Mouse (Mus musculus) right cerebral cortex, adult 18-20 months (tissue): Measurements from ENCODE around the gene Ltbr.
"Not testable (repeated sequence)": the region's sequence is repeated elsewhere in the genome, so short reads cannot be mapped to it uniquely, and the experiment has no call there.

Experiments
- DNase-seq: peaks from one replicate; pipeline ENCODE4 v3.0.0; 2022; ENCODE audit warnings: mixed read lengths

The Ltbr gene

DNA sequence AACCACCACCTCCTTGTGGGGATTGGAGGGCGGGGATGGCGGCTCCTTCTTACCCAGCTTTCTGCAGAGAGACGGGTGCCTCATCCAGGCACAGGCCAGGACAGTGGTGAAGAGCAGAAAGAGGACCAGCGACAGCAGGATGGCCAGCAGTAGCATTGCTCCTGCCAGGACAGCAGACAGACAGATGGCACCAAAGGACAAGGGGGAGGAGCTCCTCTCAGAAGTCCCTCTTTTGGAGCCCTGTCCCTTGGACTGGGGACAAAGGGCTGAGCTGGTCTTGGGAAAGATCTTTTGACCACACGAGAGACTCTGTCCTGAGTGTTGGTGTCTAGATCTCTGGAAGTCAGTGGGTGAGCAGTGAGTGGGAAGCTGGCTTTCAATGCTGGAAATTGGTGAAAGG is 4.3 kb downstream of the Ltbr start:
- no peak for DNase-seq

- DNase-seq = no peak
These were observed 4.8 kb downstream of the Ltbr start for GRCm38 (mm10) chr6:125308921-125309320.

DNA sequence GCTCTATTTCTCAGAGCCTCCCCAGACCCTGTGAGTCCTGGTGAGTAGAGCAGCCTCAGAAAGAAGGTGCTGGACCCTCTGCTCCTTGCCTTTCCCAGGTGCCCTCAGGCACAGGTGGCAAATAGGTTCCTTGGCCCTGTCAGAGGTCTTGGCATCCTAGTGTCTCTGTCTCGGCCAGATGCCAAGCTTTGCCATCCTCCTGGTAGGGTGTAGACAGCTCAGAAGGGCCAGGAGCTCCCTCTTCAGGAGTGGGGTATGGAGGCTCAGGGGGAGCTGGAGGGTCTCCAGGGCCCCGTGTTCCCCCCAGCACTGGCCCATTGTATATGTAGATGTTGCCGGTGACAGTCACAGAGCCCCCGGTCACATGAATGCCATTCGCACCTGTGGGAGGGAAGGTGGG is 6.6 kb downstream of the Ltbr start:
- no peak for DNase-seq

DNA sequence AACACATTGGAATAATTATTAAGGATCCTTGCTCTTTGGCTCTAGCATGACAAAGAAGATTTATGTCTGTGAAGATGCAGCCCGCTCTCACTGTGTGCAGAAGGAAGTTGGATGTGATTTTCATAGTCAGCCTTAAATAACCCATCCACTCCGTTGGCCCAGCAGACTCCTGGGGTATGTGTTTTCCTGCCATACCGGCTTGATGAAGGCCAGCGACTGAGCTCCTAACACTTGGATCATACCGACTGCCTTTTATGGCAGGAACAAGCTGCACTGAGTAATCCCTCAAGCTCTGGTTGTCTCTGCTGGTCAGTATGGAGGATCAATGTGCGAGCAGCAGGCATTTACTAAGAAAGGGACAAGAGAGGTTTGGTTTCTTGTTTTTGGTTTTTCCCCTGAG is 8.2 kb downstream of the Ltbr start:
- no peak for DNase-seq

DNA sequence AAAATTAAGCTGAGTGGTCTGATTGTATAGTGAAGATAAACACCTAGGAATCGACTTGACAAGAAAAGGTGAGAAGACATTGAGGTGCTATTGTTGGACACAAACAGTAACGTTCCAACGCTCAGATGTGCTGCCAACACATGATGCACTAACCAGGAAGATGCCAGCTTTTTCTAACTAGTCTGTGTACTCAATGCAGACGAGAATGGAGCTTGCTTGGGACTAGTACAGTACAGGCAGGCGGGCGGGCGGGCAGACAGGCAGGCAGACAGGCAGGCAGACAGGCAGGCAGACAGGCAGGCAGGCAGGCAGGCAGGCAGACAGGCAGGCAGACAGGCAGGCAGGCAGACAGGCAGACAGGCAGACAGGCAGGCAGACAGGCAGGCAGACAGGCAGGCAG is 9.3 kb downstream of the Ltbr start:
- DNase-seq = not testable (repeated sequence)

DNA sequence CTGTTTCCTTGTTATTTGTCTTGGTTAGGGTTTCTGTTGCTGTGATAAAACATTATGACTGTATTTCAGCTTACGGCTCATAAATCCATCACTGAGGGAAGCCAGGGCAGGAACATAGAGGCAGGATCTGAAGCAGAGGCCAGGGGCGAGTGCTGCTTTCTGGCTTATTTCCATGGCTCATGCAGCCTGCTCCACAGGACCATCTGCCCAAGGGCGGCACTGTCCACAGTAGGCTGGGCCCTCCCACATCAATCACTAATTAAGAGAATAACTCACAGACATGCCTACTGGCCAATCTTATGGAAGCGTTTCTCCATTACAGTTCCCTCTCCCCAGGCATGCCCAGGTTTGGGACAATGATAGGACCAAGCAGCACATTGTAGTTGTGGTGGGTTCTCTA is 10.4 kb downstream of the Ltbr start:
- DNase-seq = no peak

DNA sequence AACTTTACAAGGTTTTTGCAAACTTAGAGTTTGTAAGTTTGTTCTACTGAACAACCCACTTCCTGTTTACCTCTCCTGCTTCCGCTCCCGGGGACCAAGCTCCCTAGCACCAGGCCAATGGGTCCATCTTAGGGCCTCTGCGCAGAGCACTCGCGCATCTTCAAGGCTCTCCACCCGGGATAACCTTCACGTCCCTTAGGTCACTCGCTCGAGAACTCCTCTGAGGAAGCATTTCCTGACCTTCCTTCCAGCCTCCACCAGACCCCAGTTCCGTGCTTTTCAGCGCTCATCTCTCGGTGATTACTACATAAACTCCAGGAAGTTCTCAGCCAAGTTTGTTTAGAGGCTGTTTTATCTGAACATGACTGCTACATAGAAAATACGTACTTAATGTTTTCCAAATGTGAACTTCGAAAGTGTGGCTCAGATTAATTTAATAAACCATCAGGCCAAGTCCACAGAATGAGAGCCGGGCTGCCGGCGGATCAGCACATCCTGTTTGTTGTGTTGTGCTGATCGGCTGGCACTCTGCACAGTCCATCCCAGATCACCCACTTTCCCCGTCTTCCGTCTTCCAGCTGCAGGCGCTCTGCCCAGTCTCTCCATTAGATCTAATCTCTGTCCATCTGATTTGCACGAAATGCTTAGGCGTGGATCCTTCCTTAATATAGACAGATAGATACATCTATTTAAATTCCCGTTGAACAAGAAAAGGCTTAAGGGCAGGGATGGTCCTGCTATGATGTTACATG is 11.3 kb downstream of the Ltbr start:
- no peak for DNase-seq

- DNase-seq = no peak
These were observed 12.7 kb downstream of the Ltbr start for GRCm38 (mm10) chr6:125300982-125301381.

DNA sequence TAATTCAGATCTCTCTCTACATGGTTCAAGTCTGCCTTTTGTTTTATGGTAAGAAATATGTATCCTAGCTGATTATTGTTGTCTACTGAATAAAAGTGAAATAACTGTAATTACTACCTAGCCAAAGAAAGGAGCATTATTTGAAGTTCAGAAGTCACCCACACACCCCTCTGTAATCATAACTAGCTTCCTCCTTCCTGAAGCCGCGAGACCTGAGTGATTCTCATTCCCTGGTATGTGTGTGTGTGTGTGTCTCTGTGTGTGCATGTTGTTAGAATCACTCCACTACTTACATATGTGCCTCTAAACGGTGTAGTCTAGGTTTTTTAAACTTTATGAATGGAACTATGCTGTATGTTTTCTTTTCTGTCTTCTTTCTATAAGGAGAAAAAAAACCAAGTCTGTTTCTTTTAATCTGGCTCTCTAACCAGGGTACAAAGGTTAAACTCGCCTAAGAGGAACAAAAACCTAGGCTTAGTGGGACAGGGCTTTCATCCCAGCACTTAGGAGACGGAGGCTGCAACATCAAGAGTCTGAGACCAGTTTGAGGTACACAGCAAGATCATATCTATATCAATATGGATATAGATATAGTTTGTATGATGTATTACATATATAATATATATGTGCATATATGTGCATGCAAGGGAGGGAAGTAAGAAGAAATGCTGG is 16.4 kb downstream of the Ltbr start:
- no peak for DNase-seq

- no peak for DNase-seq
These were observed 19.6 kb downstream of the Ltbr start for GRCm38 (mm10) chr6:125294049-125294448.

DNA sequence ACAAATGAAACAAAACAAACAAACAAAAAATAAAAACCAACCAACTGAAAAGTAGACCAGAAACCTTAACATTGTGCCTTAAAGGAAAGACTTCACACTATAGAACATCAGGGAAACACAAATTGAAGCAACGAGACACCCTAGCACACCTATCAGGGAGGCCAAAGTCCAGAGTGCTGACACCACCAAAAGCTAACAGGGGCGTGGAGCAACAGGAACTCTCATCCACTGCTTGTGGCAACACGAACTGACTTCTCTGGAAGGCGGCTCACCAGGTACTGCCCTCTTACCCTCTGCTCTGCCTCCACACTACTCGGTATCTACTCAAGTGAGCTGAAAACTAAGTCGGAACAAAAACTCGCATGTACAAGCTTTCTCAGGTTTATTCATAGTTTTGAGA is 21.4 kb downstream of the Ltbr start:
- no peak for DNase-seq

- DNase-seq = peak; percentile 64
These were observed 22.4 kb downstream of the Ltbr start for GRCm38 (mm10) chr6:125291329-125291728.

- DNase-seq = no peak
These were observed 25.0 kb downstream of the Ltbr start for GRCm38 (mm10) chr6:125288730-125289129.

GRCm38 (mm10) chr6:125286944-125287343 is 26.7 kb downstream of the Ltbr start:
- DNase-seq = no peak

- no peak for DNase-seq
These were observed 27.8 kb downstream of the Ltbr start, which contains the start of gene Tuba3a for GRCm38 (mm10) chr6:125285890-125286289. Gene Tuba3a, minus strand, starts transcription at chr6:125286042.

- no peak for DNase-seq
These were observed 28.9 kb downstream of the Ltbr start for GRCm38 (mm10) chr6:125284751-125285150.

DNA sequence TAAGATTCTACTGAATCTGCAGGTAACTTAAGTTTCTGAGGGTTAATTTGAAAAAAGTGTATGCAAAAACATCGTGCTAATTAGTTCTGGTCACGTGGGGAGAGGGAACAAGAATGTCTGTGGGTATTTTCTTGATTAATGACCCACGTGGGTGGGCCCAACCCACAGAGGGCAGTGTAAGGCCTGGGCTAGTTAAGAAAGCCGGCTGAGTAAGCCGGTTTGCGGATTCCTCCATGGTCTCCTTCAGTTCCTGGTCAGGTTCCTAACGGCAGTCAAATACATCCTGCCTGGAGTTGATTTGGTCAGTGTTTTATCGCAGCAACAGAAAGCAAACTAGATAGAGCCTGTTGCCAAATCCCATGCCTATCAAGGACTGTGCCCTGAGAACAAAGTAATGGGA is 29.4 kb downstream of the Ltbr start:
- DNase-seq = no peak

GRCm38 (mm10) chr6:125282721-125283120 is 31.0 kb downstream of the Ltbr start:
- not testable (repeated sequence) for DNase-seq

DNA sequence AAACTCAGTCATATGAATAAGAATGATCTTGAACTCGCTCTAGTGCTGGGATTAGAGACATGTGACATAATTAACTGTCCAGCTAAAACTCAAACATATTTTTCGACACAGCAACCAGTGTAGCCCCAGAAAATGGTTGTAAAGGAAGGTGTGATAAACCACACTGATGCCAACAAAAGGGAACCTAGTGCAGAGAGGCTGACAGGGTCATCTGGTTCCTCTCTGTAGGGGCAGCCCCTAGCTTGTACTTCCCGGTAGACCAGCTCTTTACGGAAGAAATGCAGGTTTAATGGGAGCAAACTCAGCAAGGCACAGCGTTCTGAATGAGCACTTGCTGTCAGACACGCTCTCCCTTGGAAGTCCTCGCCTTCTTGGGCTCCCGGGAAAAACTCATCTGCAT is 34.0 kb downstream of the Ltbr start:
- no peak for DNase-seq

GRCm38 (mm10) chr6:125274841-125275563 is 38.7 kb downstream of the Ltbr start:
- DNase-seq = peak; percentile 25

GRCm38 (mm10) chr6:125272228-125272785 is 41.4 kb downstream of the Ltbr start:
- no peak for DNase-seq

DNA sequence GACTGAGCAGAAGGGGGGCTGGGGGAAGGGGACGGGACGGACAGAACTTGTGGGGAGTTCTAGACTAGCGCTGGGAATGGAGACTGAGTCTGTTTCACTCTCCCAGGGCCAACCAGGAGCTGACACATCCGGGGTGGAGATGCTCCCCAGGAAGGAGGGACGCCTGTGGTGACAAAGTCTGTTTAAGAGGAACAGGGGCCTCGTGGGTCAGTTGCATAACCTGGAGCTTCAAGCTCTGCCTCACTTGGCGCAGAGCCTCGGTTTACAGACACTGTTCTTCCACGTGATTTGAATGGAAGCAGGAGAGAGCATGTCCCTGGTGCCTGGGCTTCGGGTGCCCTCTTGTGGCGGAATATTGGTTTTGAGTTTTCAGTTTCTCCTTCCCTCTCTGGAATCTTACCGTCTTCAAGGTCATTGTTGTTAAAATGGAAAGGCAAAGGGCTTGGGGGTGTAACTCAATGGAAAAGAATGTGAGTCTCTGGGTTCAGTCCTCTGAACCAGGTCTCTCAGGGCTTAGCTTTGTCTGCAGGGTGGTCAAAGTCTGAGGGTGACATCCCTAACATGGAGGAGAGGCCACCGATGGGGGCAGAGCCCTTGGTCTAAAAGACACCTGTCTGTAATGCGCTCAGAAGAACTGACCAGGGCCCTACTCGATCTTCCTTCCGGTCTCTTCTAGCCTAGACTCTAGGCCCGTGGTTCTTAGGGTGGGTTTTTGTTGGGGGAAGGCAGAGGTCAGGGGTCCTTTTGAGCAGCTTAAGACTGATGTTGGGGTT is 42.0 kb downstream of the Ltbr start:
- DNase-seq = peak; percentile 93

GRCm38 (mm10) chr6:125268799-125269198 is 44.9 kb downstream of the Ltbr start:
- DNase-seq = no peak
